Mouse (Mus musculus) ES-Bruce4 (cell line): Measurements from ENCODE around the gene Prcd.

ENCODE experiments used
- CTCF ChIP-seq: IDR thresholded peaks from one replicate; pipeline ENCODE4 v1.8.1; 2011; ENCODE audit warnings: low read depth, low read length
- EP300 ChIP-seq: IDR thresholded peaks from 2 replicates; pipeline ENCODE4 v1.6.1; 2011; ENCODE audit warnings: low read depth, low read length; ENCODE audit not compliant: insufficient read depth
- POLR2A ChIP-seq: IDR thresholded peaks from one replicate; pipeline ENCODE4 v1.8.1; 2011; ENCODE audit warnings: low read length; ENCODE audit not compliant: insufficient read depth

GRCm38 (mm10) chr11:116645446-116646110 lies 7.8 kb upstream of the Prcd start:
- TF ChIP-seq CTCF = no peak
- TF ChIP-seq POLR2A = no peak
- no peak for TF ChIP-seq EP300
